Mouse (Mus musculus) cerebellum, adult 2 months (tissue): Measurements from ENCODE around the gene Padi4. TPM values are rescaled to one million over a fixed set of nuclear protein-coding genes. Genes with fewer than 3 reads are reported as not detected.

Experiments used
- DNase-seq, 2 experiments: peaks; one replicate each; pipeline ENCODE4 v3.0.0; 2021
- H3K27ac ChIP-seq: fragments of 200-500 bp; 2 replicates; pipeline ENCODE4 v1.5.1; 2012; ENCODE audit warnings: low read length, control low read depth, inconsistent platforms; ENCODE audit not compliant: insufficient read depth
- H3K27me3 ChIP-seq: fragments of 200-500 bp; 2 replicates; pipeline ENCODE4 v1.6.1; 2012; ENCODE audit warnings: inconsistent platforms, mild to moderate bottlenecking, low read length, moderate library complexity; ENCODE audit not compliant: control insufficient read depth, insufficient read depth
- H3K4me1 ChIP-seq: fragments of 200-500 bp; 2 replicates; pipeline ENCODE4 v1.6.1; 2011; ENCODE audit warnings: low read length; ENCODE audit not compliant: control insufficient read depth, insufficient read depth
- H3K4me3 ChIP-seq: fragments of 200-500 bp; replicated peaks from 2 replicates; pipeline ENCODE3; 2011; ENCODE audit warnings: mild to moderate bottlenecking, low read depth, low read length, control low read depth; ENCODE audit not compliant: insufficient read depth
- CTCF ChIP-seq: fragments of 200-500 bp; IDR thresholded peaks from 2 replicates; pipeline ENCODE4 v1.5.1; 2011; ENCODE audit warnings: low read depth, mild to moderate bottlenecking, control low read depth, low read length, moderate library complexity, borderline replicate concordance; ENCODE audit not compliant: insufficient read depth
- POLR2A ChIP-seq: fragments of 200-500 bp; IDR thresholded peaks from 2 replicates; pipeline ENCODE4 v1.6.1; 2011; ENCODE audit warnings: low read length, control low read depth, borderline replicate concordance; ENCODE audit not compliant: insufficient read depth
- WGBS: fragments of 180-500 bp; shearing (Covaris S2); methylation state at CpG from one replicate; pipeline ENCODE4 v1.1.7; 2018; 5-methylcytosine and 5-hydroxymethylcytosine counted together
- polyA plus RNA-seq: library from polyadenylated mRNA; depleted of rRNA; stranded (reverse); fragments of >200 nt; gene quantifications from 2 replicates; pipeline ENCODE4 v1.2.3, GENCODE M21; 2012

Gene Padi4
- polyA plus RNA-seq, 1 experiment = 0.11 TPM

DNA sequence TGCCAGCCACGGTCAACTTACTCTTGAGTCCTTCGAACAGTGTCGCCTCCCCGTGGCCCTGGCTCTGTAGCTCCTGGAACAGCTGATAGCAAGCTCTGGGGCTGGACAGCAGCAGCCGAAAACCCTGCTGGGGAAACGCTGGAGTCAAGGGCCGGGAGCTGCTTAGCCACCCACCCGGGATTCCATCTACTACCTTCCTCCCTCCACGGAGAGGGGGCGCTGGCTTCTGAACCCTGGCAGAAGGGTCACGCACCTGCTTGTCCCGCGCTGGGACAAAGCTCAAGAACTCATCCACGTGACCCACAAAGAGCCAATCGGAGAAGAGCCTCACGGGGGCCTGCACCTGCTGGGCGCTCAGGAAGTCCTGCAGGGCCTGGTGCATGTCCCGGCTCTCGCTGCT lies 23.7 kb downstream of the Padi4 start:
- no peaks in the 10 kb centered on the region; the same call in 1 of the 2 replicates for H3K4me1 ChIP-seq
- peak; percentile 14 to 16 for DNase-seq
- no peak overlapping the region for H3K27ac ChIP-seq
- no peak overlapping the region for H3K4me3 ChIP-seq
- no peaks in the 10 kb centered on the region for H3K27me3 ChIP-seq
- TF ChIP-seq CTCF = no peak
- TF ChIP-seq POLR2A = no peak
- WGBS = 11% methylated on average over 19 of the region's 19 CpGs

DNA sequence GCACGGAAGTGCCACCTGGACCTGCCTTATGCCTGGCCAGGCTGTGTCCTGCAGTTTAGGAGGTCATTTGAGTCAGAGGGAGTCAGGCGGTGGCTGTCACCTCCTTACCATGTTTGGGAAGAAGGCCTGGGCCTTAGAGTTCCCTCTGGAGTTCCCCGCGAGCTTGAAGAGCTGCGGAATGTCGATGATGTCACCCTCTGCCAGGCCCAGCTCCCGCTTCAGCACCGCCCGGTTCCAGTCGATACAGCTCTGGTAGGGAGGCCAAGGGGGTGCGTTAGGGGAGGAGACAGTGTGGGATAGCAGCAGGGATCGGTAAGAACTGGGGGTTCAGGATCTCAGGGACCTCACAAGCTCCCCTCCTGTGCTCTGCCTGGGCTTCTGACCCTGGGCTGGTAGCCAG lies 26.1 kb downstream of the Padi4 start:
- H3K4me3 ChIP-seq = no peak overlapping the region
- no peak for DNase-seq
- no peaks in the 10 kb centered on the region; the same call in 1 of the 2 replicates for H3K4me1 ChIP-seq
- H3K27me3 ChIP-seq = no peaks in the 10 kb centered on the region
- WGBS = 32% methylated on average over 12 of the region's 12 CpGs
- no peak overlapping the region for H3K27ac ChIP-seq
- no peak for TF ChIP-seq CTCF

DNA sequence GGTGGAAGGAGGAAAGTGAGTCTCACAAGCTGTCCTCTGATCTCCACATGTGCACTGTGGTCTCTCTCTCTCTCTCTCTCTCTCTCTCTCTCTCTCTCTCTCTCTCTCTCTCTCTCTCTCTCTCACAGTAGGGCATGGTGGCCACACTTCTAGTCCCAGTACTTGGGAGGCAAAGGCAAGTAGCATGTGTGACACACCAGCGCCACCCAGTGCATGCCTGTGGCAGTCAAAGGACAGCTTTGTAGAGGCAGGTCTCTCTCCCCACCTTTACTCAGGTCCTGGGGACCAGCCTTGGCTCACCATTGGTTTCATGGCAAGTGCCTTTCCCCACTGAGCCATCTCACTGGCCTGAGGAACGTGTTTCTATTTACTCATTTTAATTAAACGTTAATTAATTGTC lies 29.4 kb downstream of the Padi4 start:
- Histone ChIP-seq H3K4me1 (no peaks in the 10 kb centered on the region; the same call in 1 of the 2 replicates), H3K27ac (no peak overlapping the region), H3K4me3 (no peak overlapping the region), H3K27me3 (no peaks in the 10 kb centered on the region)
- TF ChIP-seq CTCF (peak; percentile 82), POLR2A (no peak)
- peak; percentile 42 to 53 for DNase-seq
- WGBS = 22% methylated on average over 3 of the region's 3 CpGs

DNA sequence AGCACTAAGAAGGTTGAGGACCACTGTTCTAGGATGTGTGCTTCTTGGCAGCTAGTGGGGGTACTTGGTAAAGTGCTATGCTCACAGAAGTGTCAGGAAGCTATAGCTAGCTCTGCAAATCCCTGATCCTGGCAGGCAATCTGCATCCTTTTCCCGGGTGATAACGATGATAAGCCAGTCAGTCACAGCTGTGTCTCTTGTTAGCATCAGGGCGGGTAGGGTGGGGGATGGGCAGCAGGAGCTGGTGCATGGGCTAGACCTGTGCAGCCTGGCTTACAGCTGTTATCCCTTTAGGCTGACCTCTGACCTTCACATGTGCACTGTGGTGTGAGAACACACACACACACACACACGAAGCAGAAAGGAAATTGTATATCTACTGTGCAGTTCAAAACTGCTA lies 30.9 kb downstream of the Padi4 start:
- Histone ChIP-seq H3K27ac (no peak overlapping the region), H3K4me3 (no peak overlapping the region), H3K27me3 (no peaks in the 10 kb centered on the region), H3K4me1 (no peaks in the 10 kb centered on the region; the same call in 1 of the 2 replicates)
- no peak for DNase-seq
- TF ChIP-seq POLR2A = no peak
- no peak for TF ChIP-seq CTCF
- 54% methylated on average over 4 of the region's 4 CpGs for WGBS

DNA sequence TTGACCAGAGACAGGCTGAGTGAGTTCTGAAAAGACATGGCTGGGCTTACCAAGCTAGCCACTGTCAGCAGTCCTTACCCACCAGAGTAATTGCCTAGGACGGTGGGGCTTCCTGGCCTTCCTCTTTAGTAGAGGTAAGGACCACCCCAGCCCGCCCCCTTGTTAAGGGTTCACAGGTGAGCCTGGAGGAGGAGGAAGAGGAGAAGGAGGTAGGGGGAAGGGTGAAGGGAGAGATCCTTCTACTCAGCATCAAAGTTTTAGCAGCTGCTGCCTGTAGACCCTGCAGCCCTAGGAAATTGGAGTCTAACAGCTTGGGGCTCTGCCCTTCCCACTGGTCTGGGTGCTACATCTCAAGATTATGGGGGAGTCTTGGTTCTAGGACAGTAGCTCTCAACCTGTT lies 31.5 kb downstream of the Padi4 start, which contains the start of gene Padi6:
TSS of gene Padi6 (minus strand) at position 101 of the 400 bp plus-strand sequence.
- Histone ChIP-seq H3K4me1 (no peaks in the 10 kb centered on the region), H3K4me3 (no peak within 1 kb of the TSS), H3K27ac (no peak within 1 kb of the TSS), H3K27me3 (no peaks in the 10 kb centered on the region)
- 85% methylated on average over 2 of the region's 2 CpGs for WGBS
- TF ChIP-seq POLR2A (no peak), CTCF (no peak)
- DNase-seq = no peak

DNA sequence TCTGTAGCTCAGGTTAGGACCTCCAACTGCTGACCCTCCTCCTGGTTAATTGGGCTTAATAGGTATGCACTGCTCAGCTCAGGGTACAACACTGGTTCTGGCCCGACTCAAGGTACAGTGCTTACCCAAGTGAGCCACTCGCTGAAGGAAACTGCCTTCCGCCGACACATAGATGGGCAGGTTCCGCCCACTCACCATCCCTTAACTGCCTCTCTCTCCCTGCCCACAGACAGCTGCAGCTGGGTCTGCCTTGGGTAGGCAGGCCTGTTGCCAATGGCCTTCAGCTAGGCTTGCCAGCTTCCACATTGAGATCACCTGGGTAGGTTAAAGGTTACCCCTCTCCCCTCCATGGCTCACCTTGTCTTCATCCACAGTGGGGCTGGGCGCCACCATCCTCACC lies 32.6 kb downstream of the Padi4 start:
- no peak for DNase-seq
- H3K4me1 ChIP-seq = no peaks in the 10 kb centered on the region
- no peak overlapping the region for H3K4me3 ChIP-seq
- TF ChIP-seq CTCF = no peak
- no peak for TF ChIP-seq POLR2A
- no peak overlapping the region for H3K27ac ChIP-seq
- H3K27me3 ChIP-seq = no peaks in the 10 kb centered on the region
- WGBS = 83% methylated on average over 6 of the region's 6 CpGs

DNA sequence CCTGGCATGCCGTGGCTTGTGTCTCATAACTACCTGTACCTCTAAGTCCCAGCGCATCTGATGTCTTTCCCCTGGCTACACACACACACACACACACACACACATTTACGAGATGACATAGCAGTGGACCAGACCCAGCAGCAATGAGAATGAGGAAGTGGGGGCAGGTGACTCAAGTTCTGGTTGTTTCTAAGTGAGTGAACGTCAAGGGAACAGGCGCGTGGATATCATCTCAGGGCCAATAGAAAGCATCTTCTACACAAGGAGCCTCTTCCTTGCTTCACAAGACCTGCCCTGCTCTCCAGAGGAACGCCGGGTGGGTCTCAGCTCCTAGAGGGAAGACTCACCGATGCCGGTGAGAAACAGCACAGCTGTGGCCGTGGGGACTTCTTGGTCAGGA lies 33.4 kb downstream of the Padi4 start:
- no peaks in the 10 kb centered on the region for H3K4me1 ChIP-seq
- DNase-seq = no peak

DNA sequence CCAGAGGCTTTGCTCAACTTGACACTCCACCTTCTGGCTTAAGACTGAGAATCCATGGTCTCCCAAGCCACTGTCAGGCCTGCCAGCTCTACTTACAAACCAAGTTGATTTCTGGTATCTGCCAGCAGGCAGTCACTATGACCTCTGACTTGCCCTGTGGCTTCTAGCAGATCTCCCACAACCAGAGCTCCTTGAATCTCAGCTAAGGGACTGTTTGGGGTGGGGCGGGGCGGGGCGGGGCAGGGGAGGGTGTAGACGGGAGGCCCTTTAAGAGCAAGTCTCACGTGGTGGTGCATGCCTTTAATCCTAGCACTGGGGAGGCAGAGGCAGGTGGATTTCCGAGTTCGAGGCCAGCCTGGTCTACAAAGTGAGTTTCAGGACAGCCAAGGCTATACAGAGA lies 41.2 kb downstream of the Padi4 start:
- Histone ChIP-seq H3K4me3 (no peak overlapping the region), H3K27me3 (no peaks in the 10 kb centered on the region), H3K4me1 (no peaks in the 10 kb centered on the region), H3K27ac (no peak overlapping the region)
- no peak for DNase-seq
- TF ChIP-seq POLR2A = no peak
- TF ChIP-seq CTCF = no peak
- WGBS = 80% methylated on average over 7 of the region's 7 CpGs

More for the DNA sequence above, 33.4 kb downstream of the Padi4 start:
- H3K27ac ChIP-seq = no peak overlapping the region
- no peak overlapping the region for H3K4me3 ChIP-seq
- no peaks in the 10 kb centered on the region for H3K27me3 ChIP-seq
- TF ChIP-seq POLR2A = no peak
- TF ChIP-seq CTCF = no peak
- WGBS = 91% methylated on average over 11 of the region's 11 CpGs

DNA sequence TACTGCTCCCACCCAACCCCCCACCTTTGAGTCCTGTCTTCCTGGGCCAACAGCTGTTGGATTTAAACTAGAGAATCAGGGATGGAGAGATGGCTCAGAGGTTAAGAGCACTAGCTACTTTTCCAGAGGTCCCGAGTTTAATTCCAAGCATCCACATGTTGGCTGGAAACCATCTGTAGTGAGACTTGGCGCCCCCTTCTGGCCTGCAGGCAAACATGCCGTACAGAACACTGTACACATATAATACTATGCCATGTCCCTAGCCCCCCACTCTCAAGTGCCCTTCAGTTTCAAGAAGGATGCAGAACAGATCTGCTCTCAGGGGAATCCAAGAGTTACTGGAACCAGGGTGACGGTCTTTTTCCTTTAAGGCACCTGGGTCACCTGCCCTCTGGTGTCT lies 42.4 kb downstream of the Padi4 start:
- H3K27me3 ChIP-seq = no peaks in the 10 kb centered on the region
- 83% methylated on average over 4 of the region's 4 CpGs for WGBS
- no peaks in the 10 kb centered on the region for H3K4me1 ChIP-seq
- DNase-seq = no peak
- TF ChIP-seq CTCF (no peak; the same call in 1 of the 2 replicates), POLR2A (no peak)
- H3K4me3 ChIP-seq = no peak overlapping the region
- no peak overlapping the region for H3K27ac ChIP-seq
